Comparison of ENCODE assay signal across 19 mouse cellular contexts in the genomic region with DNA sequence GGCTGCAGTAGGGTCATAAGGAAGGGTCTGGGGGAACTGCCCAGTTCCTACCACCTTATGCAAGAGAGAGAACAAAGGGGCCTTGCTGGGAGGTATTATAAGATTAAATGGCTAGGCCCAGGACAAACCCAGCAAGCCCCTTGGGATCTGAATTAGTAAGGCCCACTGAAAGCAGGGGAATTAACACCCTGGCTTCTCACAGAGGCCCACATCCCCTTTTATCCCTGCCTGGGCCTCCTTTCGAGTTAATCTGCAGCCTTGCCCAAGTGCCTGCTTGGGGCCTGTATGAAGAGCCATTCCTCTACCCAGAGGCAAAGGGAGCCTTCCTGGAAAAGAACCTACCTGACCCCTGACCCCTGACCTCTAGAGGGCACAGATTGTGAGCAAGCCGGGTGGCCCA.
DNase-seq lines count a peak whose midpoint lies in the region; ATAC-seq and TF ChIP-seq lines count a peak whose summit lies in the region.
"Had no signal": no experiment of that assay in that cellular context is flagged by ENCODE, and none has a peak within 500 bp of the region (broad histone marks: within the 10 kb centered on the region; RNA-seq: fewer than 3 reads in every experiment).

No protein-coding gene starts in this region.

- H3K27me3 ChIP-seq in heart, embryonic 10.5 days (ENCODE audit: insufficient read depth, poor library complexity, severe bottlenecking): peaks cover 8% of the 10 kb centered on the region; the same call in 1 of the 2 replicates
- no peaks in the 10 kb centered on the region for H3K27me3 ChIP-seq in midbrain, embryonic 11.5 days (ENCODE audit: control insufficient read depth, insufficient read depth, low read length)
- H3K27me3 ChIP-seq in midbrain, postnatal 0 days (ENCODE audit: insufficient read depth, low read length): no peaks in the 10 kb centered on the region
- peaks cover 17% of the 10 kb centered on the region for H3K27me3 ChIP-seq in midbrain, embryonic 13.5 days
- H3K27me3 ChIP-seq: embryonic facial prominence, embryonic 12.5 days; limb, embryonic 15.5 days; liver, embryonic 15.5 days had no signal

- TF ChIP-seq CTCF in midbrain, postnatal 0 days (IDR thresholded peaks at IDR 0.05): no peak

- no peak for DNase-seq in heart, embryonic 10.5 days (ENCODE audit: low spot score)
- no peak for DNase-seq in heart, postnatal 25 days (ENCODE audit: low spot score)
- DNase-seq in midbrain, embryonic 11.5 days (ENCODE audit: low spot score, missing footprints): peak; percentile 89
- no peak for DNase-seq in midbrain, postnatal 0 days (ENCODE audit: low spot score)
- no peak for DNase-seq in layer of hippocampus, adult 9-10 months (ENCODE audit: low spot score)
- no peak for DNase-seq in MN1 (ENCODE audit: low spot score)
- DNase-seq: adrenal gland, postnatal 25 days; cerebellum, adult 18-20 months; gastrocnemius, adult 2 months; heart, postnatal 10 days; kidney, adult 8-10 months; kidney, postnatal 25 days; thymus, postnatal 4 days had no signal

- H3K9ac ChIP-seq in midbrain, embryonic 11.5 days (ENCODE audit: low read length): 0 out of 2 replicates have a peak overlapping the region, but pooled peaks have one; percentile 27
- no peak overlapping the region for H3K9ac ChIP-seq in midbrain, postnatal 0 days (replicated peaks; ENCODE audit: low read length, poor library complexity, severe bottlenecking)
- H3K9ac ChIP-seq in midbrain, embryonic 13.5 days (replicated peaks): no peak overlapping the region
- H3K9ac ChIP-seq: embryonic facial prominence, embryonic 12.5 days; limb, embryonic 15.5 days; liver, embryonic 15.5 days had no signal

- ATAC-seq in midbrain, embryonic 11.5 days (ENCODE audit: low FRiP score): peak; percentile 54; the same call in 1 of the 2 replicates
- ATAC-seq in midbrain, postnatal 0 days (ENCODE audit: low FRiP score): no peak
- ATAC-seq in midbrain, embryonic 13.5 days: no peak

- WGBS in heart, embryonic 10.5 days: 29% methylated on average over 2 of the region's 2 CpGs
- WGBS in midbrain, embryonic 11.5 days: 8% methylated on average over 2 of the region's 2 CpGs
- WGBS in midbrain, postnatal 0 days: 17% methylated on average over 2 of the region's 2 CpGs
- WGBS in midbrain, embryonic 13.5 days: 5% methylated on average over 2 of the region's 2 CpGs

- no peaks in the 10 kb centered on the region for H3K36me3 ChIP-seq in heart, embryonic 10.5 days
- no peaks in the 10 kb centered on the region for H3K36me3 ChIP-seq in midbrain, embryonic 11.5 days (ENCODE audit: control insufficient read depth, insufficient read depth, low read length)
- no peaks in the 10 kb centered on the region for H3K36me3 ChIP-seq in midbrain, postnatal 0 days (ENCODE audit: insufficient read depth, low read length)
- no peaks in the 10 kb centered on the region for H3K36me3 ChIP-seq in midbrain, embryonic 13.5 days
- H3K36me3 ChIP-seq: embryonic facial prominence, embryonic 12.5 days; limb, embryonic 15.5 days; liver, embryonic 15.5 days had no signal

- H3K9me3 ChIP-seq in heart, embryonic 10.5 days: no peaks in the 10 kb centered on the region
- H3K9me3 ChIP-seq in midbrain, embryonic 11.5 days (ENCODE audit: control insufficient read depth, low read length): no peaks in the 10 kb centered on the region
- no peaks in the 10 kb centered on the region for H3K9me3 ChIP-seq in midbrain, postnatal 0 days (ENCODE audit: low read length)
- no peaks in the 10 kb centered on the region for H3K9me3 ChIP-seq in midbrain, embryonic 13.5 days
- H3K9me3 ChIP-seq: embryonic facial prominence, embryonic 12.5 days; limb, embryonic 15.5 days; liver, embryonic 15.5 days had no signal

- H3K4me3 ChIP-seq in heart, embryonic 10.5 days: no peak overlapping the region
- no peak overlapping the region for H3K4me3 ChIP-seq in midbrain, embryonic 11.5 days (ENCODE audit: low read depth, low read length)
- H3K4me3 ChIP-seq in midbrain, postnatal 0 days (ENCODE audit: low read depth, low read length): no peak overlapping the region
- H3K4me3 ChIP-seq in midbrain, embryonic 13.5 days (replicated peaks): no peak overlapping the region
- H3K4me3 ChIP-seq: embryonic facial prominence, embryonic 12.5 days; gastrocnemius, adult 2 months; limb, embryonic 15.5 days; liver, embryonic 15.5 days had no signal

- intact Hi-C loops in heart, postnatal 25 days (cut with DNase I): no loop called here

- H3K4me2 ChIP-seq in midbrain, embryonic 11.5 days: no peak overlapping the region
- H3K4me2 ChIP-seq in midbrain, postnatal 0 days (ENCODE audit: low read depth, low read length, poor library complexity, severe bottlenecking): no peak overlapping the region
- no peak overlapping the region for H3K4me2 ChIP-seq in midbrain, embryonic 13.5 days (replicated peaks)
- H3K4me2 ChIP-seq: embryonic facial prominence, embryonic 12.5 days; heart, embryonic 11.5 days; limb, embryonic 15.5 days; liver, embryonic 15.5 days had no signal

- H3K27ac ChIP-seq in heart, embryonic 10.5 days: peak overlapping the region; percentile 49; the same call in 1 of the 2 replicates
- no peak overlapping the region for H3K27ac ChIP-seq in midbrain, embryonic 11.5 days (ENCODE audit: low read depth, low read length)
- no peak overlapping the region for H3K27ac ChIP-seq in midbrain, postnatal 0 days (ENCODE audit: low read depth, low read length)
- peak overlapping the region; percentile 3; the same call in 1 of the 2 replicates for H3K27ac ChIP-seq in midbrain, embryonic 13.5 days
- H3K27ac ChIP-seq: embryonic facial prominence, embryonic 12.5 days; gastrocnemius, adult 2 months; limb, embryonic 15.5 days; liver, embryonic 15.5 days; macrophage had no signal

- peaks cover 48% of the 10 kb centered on the region for H3K4me1 ChIP-seq in heart, embryonic 10.5 days
- peaks cover 18% of the 10 kb centered on the region for H3K4me1 ChIP-seq in midbrain, embryonic 11.5 days (ENCODE audit: control insufficient read depth, insufficient read depth, low read length)
- H3K4me1 ChIP-seq in midbrain, postnatal 0 days (ENCODE audit: insufficient read depth, low read length): no peaks in the 10 kb centered on the region
- H3K4me1 ChIP-seq in midbrain, embryonic 13.5 days (replicated peaks): peaks cover 22% of the 10 kb centered on the region

Comparison
In these comparisons a context has a peak if more than half of its experiments do, and no peak if none do; other contexts are left out.
1. H3K27ac ChIP-seq: peak in heart, embryonic 10.5 days (single experiment) and midbrain, embryonic 13.5 days (single experiment); none in midbrain, embryonic 11.5 days (single experiment) and midbrain, postnatal 0 days (single experiment).